Mouse (Mus musculus): ENCODE data around the gene Cep170. TPM values are rescaled to one million over a fixed set of nuclear protein-coding genes. Genes with fewer than 3 reads are reported as not detected.

Cep170 gene
- polyA plus RNA-seq, 1 experiment from 2014 or later, result 122 TPM

GRCm38 (mm10) chr1:176834880-176835279 lies 21.0 kb upstream of the Cep170 start:
- Histone ChIP-seq H3K9ac (no peak overlapping the region), H3K27ac (no peak overlapping the region), H3K4me2 (peak overlapping the region; percentile 64; the same call in 1 of the 2 replicates), H3K4me3 (no peak overlapping the region), H3K36me3 (peaks cover 5% of the 10 kb centered on the region), H3K9me3 (no peaks in the 10 kb centered on the region), H3K4me1 (replicated peaks) (peaks cover 8% of the 10 kb centered on the region), H3K27me3 (peaks cover 20% of the 10 kb centered on the region; the same call in 1 of the 2 replicates)
- 53% methylated on average over 6 of the region's 6 CpGs for WGBS
- ATAC-seq (ENCODE audit: low FRiP score), result no peak

- no peak for ATAC-seq (ENCODE audit: low FRiP score)
- H3K27ac ChIP-seq, result no peak overlapping the region
- H3K36me3 ChIP-seq, result peaks cover 8% of the 10 kb centered on the region
- H3K9ac ChIP-seq, result no peak overlapping the region
- H3K4me2 ChIP-seq, result no peak overlapping the region
- peaks cover 8% of the 10 kb centered on the region for H3K4me1 ChIP-seq (replicated peaks)
- peaks cover 20% of the 10 kb centered on the region; the same call in 1 of the 2 replicates for H3K27me3 ChIP-seq
- no peaks in the 10 kb centered on the region for H3K9me3 ChIP-seq
- WGBS, result 87% methylated on average over 3 of the region's 3 CpGs
- H3K4me3 ChIP-seq, result no peak overlapping the region
These were observed 20.1 kb upstream of the Cep170 start for GRCm38 (mm10) chr1:176833948-176834347.

DNA sequence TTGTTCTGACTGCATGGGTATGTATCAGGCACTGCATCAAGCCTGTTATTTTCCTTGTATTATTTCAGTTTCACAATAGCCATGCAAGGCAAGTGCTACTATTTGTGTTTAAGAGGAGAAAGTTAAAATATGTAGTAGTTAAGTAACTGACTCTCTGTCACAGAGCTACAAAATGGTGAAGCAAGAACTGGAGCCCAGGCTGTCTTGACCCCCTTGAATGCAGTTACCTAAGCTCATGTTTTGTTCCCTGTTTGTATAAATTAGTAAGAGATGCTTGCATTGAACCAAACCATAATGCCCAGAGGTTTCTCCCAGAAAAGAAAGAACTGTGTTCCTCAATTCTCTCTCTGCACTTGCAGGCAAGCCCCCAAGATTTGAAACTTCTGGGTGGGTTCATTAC lies 19.4 kb upstream of the Cep170 start:
- no peak overlapping the region for H3K9ac ChIP-seq
- H3K36me3 ChIP-seq, result peaks cover 8% of the 10 kb centered on the region
- no peak overlapping the region for H3K27ac ChIP-seq
- no peak overlapping the region for H3K4me2 ChIP-seq
- ATAC-seq (ENCODE audit: low FRiP score), result no peak
- peaks cover 8% of the 10 kb centered on the region for H3K4me1 ChIP-seq (replicated peaks)
- peaks cover 20% of the 10 kb centered on the region; the same call in 1 of the 2 replicates for H3K27me3 ChIP-seq
- no peaks in the 10 kb centered on the region for H3K9me3 ChIP-seq
- H3K4me3 ChIP-seq, result no peak overlapping the region

- no peak overlapping the region for H3K4me2 ChIP-seq
- peaks cover 8% of the 10 kb centered on the region for H3K36me3 ChIP-seq
- no peak overlapping the region for H3K4me3 ChIP-seq
- ATAC-seq (ENCODE audit: low FRiP score), result no peak
- 88% methylated on average over 8 of the region's 8 CpGs for WGBS
- peaks cover 8% of the 10 kb centered on the region for H3K4me1 ChIP-seq (replicated peaks)
- H3K27me3 ChIP-seq, result peaks cover 20% of the 10 kb centered on the region; the same call in 1 of the 2 replicates
- H3K9ac ChIP-seq, result no peak overlapping the region
- H3K27ac ChIP-seq, result no peak overlapping the region
- H3K9me3 ChIP-seq, result no peaks in the 10 kb centered on the region
These were observed 18.7 kb upstream of the Cep170 start for GRCm38 (mm10) chr1:176832607-176833006.

- Histone ChIP-seq H3K4me1 (replicated peaks) (peaks cover 8% of the 10 kb centered on the region), H3K27me3 (peaks cover 20% of the 10 kb centered on the region; the same call in 1 of the 2 replicates), H3K9me3 (no peaks in the 10 kb centered on the region), H3K4me3 (no peak overlapping the region), H3K36me3 (peaks cover 8% of the 10 kb centered on the region), H3K27ac (no peak overlapping the region), H3K4me2 (no peak overlapping the region), H3K9ac (no peak overlapping the region)
- ATAC-seq (ENCODE audit: low FRiP score), result no peak
- WGBS, result 83% methylated on average over 2 of the region's 2 CpGs
These were observed 18.2 kb upstream of the Cep170 start for GRCm38 (mm10) chr1:176832071-176832470.

- H3K9me3 ChIP-seq, result no peaks in the 10 kb centered on the region
- no peaks in the 10 kb centered on the region for H3K27me3 ChIP-seq
- 96% methylated on average over 12 of the region's 12 CpGs for WGBS
- no peak overlapping the region for H3K4me2 ChIP-seq
- ATAC-seq (ENCODE audit: low FRiP score), result no peak
- H3K4me1 ChIP-seq (replicated peaks), result no peaks in the 10 kb centered on the region
- H3K36me3 ChIP-seq, result peaks cover 8% of the 10 kb centered on the region
- H3K4me3 ChIP-seq, result no peak overlapping the region
- H3K27ac ChIP-seq, result no peak overlapping the region
- no peak overlapping the region for H3K9ac ChIP-seq
These were observed 14.8 kb upstream of the Cep170 start for GRCm38 (mm10) chr1:176828666-176829065.

DNA sequence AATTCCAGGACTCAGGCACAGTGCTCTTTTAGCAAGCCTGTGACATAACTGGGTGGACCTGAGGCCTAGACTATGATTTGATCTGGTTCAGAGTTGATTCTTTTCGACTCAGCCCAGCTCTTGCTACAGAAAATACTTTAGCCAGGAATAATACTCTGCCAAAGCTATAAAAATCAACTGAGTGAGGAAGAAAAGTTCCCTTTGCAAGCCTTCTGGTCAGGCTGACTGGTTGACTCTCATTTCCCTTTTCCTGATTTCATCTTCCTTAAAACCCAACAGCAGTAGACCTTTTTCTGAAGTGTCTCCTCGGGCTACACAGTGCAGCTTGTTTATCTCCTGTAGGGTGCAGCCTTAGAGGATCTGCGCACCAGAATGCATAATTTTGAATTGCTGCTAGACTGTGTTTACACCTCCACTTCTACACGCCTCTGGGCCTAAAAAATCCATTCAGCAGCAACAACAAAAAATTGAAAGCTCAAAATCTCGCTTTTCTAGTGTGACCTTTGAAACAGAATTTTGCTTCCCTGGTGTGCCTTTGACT lies 14.1 kb upstream of the Cep170 start:
- H3K9me3 ChIP-seq, result no peaks in the 10 kb centered on the region
- WGBS, result 79% methylated on average over 5 of the region's 5 CpGs
- H3K27me3 ChIP-seq, result no peaks in the 10 kb centered on the region
- ATAC-seq (ENCODE audit: low FRiP score), result no peak
- H3K4me3 ChIP-seq, result no peak overlapping the region
- H3K27ac ChIP-seq, result no peak overlapping the region
- H3K36me3 ChIP-seq, result peaks cover 8% of the 10 kb centered on the region
- no peak overlapping the region for H3K4me2 ChIP-seq
- no peak overlapping the region for H3K9ac ChIP-seq
- H3K4me1 ChIP-seq (replicated peaks), result no peaks in the 10 kb centered on the region

GRCm38 (mm10) chr1:176827365-176827764 lies 13.5 kb upstream of the Cep170 start:
- no peaks in the 10 kb centered on the region for H3K9me3 ChIP-seq
- no peak overlapping the region for H3K27ac ChIP-seq
- H3K27me3 ChIP-seq, result no peaks in the 10 kb centered on the region
- H3K36me3 ChIP-seq, result peaks cover 8% of the 10 kb centered on the region
- no peak overlapping the region for H3K4me3 ChIP-seq
- ATAC-seq (ENCODE audit: low FRiP score), result no peak
- H3K4me2 ChIP-seq, result no peak overlapping the region
- WGBS, result 86% methylated on average over 4 of the region's 4 CpGs
- H3K4me1 ChIP-seq (replicated peaks), result no peaks in the 10 kb centered on the region
- H3K9ac ChIP-seq, result no peak overlapping the region

- peaks cover 8% of the 10 kb centered on the region for H3K36me3 ChIP-seq
- H3K4me3 ChIP-seq, result no peak overlapping the region
- WGBS, result 88% methylated on average over 4 of the region's 4 CpGs
- no peak overlapping the region for H3K9ac ChIP-seq
- H3K4me1 ChIP-seq (replicated peaks), result peaks cover 2% of the 10 kb centered on the region
- no peak overlapping the region for H3K4me2 ChIP-seq
- ATAC-seq (ENCODE audit: low FRiP score), result no peak
- no peaks in the 10 kb centered on the region for H3K9me3 ChIP-seq
- H3K27ac ChIP-seq, result no peak overlapping the region
- no peaks in the 10 kb centered on the region for H3K27me3 ChIP-seq
These were observed 13.1 kb upstream of the Cep170 start for GRCm38 (mm10) chr1:176826931-176827330.

- Histone ChIP-seq H3K27ac (no peak overlapping the region), H3K27me3 (no peaks in the 10 kb centered on the region), H3K4me2 (no peak overlapping the region), H3K4me1 (replicated peaks) (peaks cover 9% of the 10 kb centered on the region), H3K9ac (no peak overlapping the region), H3K36me3 (peaks cover 3% of the 10 kb centered on the region; the same call in 1 of the 2 replicates), H3K9me3 (no peaks in the 10 kb centered on the region), H3K4me3 (no peak overlapping the region)
- ATAC-seq (ENCODE audit: low FRiP score), result no peak
- WGBS, result 87% methylated on average over 11 of the region's 11 CpGs
These were observed 12.3 kb upstream of the Cep170 start for GRCm38 (mm10) chr1:176826186-176826585.

GRCm38 (mm10) chr1:176825084-176825483 lies 11.2 kb upstream of the Cep170 start:
- Histone ChIP-seq H3K27ac (no peak overlapping the region), H3K4me2 (no peak overlapping the region), H3K4me3 (no peak overlapping the region), H3K9ac (no peak overlapping the region), H3K36me3 (0 out of 2 replicates have a peak, but pooled peaks cover 3% of the 10 kb centered on the region), H3K9me3 (no peaks in the 10 kb centered on the region), H3K4me1 (replicated peaks) (peaks cover 11% of the 10 kb centered on the region), H3K27me3 (no peaks in the 10 kb centered on the region)
- ATAC-seq (ENCODE audit: low FRiP score), result no peak
- WGBS, result 83% methylated on average over 4 of the region's 4 CpGs

- ATAC-seq (ENCODE audit: low FRiP score), result no peak
- no peak overlapping the region for H3K27ac ChIP-seq
- 85% methylated on average over 6 of the region's 6 CpGs for WGBS
- H3K4me3 ChIP-seq, result no peak overlapping the region
- H3K4me2 ChIP-seq, result no peak overlapping the region
- no peak overlapping the region for H3K9ac ChIP-seq
- no peaks in the 10 kb centered on the region for H3K9me3 ChIP-seq
- 0 out of 2 replicates have a peak, but pooled peaks cover 3% of the 10 kb centered on the region for H3K36me3 ChIP-seq
- no peaks in the 10 kb centered on the region for H3K27me3 ChIP-seq
- H3K4me1 ChIP-seq (replicated peaks), result peaks cover 11% of the 10 kb centered on the region
These were observed 10.7 kb upstream of the Cep170 start for GRCm38 (mm10) chr1:176824611-176825010.

DNA sequence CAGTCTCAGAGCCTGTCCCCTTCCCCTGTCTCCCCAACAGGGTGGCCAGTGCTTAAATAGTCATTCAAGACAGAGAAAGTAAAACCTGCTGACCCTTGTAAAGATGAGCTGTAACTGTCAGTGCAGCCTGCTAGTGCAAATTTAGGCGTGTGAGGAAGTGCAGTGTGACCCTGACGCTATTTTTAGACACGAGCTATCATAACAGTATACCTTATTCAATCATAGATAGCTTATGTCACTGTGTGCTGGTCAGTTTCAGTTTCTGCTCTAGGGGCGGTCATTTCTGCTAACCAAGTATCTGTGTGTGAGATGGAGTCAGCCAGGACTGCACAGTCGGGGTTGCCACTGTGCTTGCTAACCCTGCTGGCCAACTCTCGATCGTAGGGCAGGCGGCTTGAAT lies 10.0 kb upstream of the Cep170 start:
- Histone ChIP-seq H3K4me1 (replicated peaks) (peaks cover 11% of the 10 kb centered on the region), H3K9ac (no peak overlapping the region), H3K27me3 (no peaks in the 10 kb centered on the region), H3K4me2 (no peak overlapping the region), H3K9me3 (no peaks in the 10 kb centered on the region), H3K4me3 (no peak overlapping the region), H3K36me3 (no peaks in the 10 kb centered on the region), H3K27ac (no peak overlapping the region)
- ATAC-seq (ENCODE audit: low FRiP score), result no peak
- 86% methylated on average over 8 of the region's 8 CpGs for WGBS
